Mouse (Mus musculus) heart, postnatal 36 days (tissue): ENCODE data around the gene Large1. TPM values are rescaled to one million over a fixed set of nuclear protein-coding genes. Genes with fewer than 3 reads are reported as not detected.
"Not testable (repeated sequence)": the region's sequence is repeated elsewhere in the genome, so short reads cannot be mapped to it uniquely, and the experiment has no call there.

ENCODE experiments used
- DNase-seq, 2 experiments: peaks; one replicate each; pipeline ENCODE4 v3.0.0; 2021 to 2022
- intact Hi-C: fragments of 180-260 bp; cut with DNase I; formaldehyde crosslinking; loops from one replicate; pipeline ENCODE4 v1.15.1; 2025
- total RNA-seq, 2 experiments: library from RNA; stranded (reverse); gene quantifications; 2 replicates each; pipeline ENCODE4 v1.2.3; 2021

Large1 gene
- total RNA-seq, 2 experiments from 2014 or later, result 36.9 to 37.8 TPM

DNA sequence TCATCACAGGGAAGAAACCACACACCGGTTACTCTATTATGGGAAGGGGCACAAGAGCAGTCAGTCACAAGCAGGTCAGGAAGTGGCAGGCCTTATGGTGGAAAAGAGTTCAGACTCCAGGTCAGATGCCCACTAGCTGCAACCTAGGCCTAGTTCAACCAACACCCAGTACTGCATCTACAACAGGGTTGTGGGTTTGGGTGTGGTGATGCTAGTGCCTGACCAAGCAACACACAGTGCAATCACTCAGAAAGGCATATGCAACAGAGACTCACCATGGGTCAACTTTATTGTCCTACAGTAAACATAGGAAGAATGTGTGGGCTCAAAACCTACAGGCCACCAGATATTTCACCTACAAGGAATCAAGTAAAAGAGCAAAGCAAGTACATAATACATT is 155.6 kb downstream of the Large1 start:
- intact Hi-C loops, result no loop called here
- no peak for DNase-seq

DNA sequence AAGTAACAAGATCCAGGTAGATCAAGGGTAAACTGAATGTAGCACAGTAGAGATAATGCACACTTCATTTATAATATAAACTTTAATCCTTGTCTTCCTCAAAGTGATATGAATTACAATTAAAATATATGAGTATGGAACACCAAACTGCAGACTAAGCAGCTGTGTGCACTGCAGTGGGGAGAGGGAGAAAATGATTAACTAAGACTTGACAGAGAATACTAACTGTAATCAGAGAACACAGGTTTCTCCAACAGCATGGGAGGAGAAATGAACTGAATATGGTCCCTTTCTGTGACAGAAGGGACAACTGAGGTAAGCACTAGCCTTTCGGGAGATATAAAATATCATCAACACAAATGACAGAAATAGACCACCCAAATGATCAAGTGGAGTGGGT is 164.7 kb downstream of the Large1 start:
- intact Hi-C loops, result no loop called here

DNA sequence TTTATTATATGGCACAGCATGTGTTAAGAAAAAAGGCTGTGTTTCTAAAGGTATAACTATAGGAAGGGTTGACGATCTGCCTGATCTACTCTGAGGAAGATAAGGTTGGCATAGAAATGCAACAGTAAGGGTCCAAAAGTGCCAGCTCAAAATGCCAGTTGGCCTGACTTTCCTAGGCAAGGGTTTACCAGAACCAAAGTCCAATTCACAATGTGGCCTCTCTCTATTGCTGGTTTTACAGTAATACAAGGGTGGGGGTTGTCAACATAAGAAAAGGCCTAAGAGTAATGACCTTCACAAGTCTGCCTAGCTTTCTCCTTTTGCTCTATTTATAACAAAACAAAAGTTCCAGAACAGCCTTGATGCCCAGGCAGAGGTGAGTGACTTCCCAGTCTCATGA is 166.0 kb downstream of the Large1 start:
- DNase-seq, result no peak
- intact Hi-C loops, result no loop called here

More for the DNA sequence above, 164.7 kb downstream of the Large1 start:
- DNase-seq, result no peak

DNA sequence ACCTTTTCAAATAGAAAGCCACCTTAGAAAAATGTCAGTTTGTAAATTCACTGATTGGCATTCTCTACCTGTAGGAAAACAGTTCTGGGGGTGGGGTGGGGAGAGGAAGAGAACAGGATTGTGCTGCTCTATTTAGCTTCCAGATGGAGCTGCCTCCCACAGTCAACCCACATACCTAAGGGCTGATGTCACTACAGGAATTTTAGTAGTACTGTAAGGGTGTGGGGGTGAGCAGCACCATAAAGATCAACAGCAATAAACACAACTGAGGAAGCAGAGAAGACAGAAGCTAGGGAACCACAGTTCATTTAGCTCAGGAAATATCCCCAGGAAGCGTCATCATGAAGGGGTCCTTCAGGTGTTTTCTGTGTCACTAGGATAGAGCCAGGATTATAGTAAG is 174.9 kb downstream of the Large1 start:
- no peak for DNase-seq
- intact Hi-C loops, result no loop called here

DNA sequence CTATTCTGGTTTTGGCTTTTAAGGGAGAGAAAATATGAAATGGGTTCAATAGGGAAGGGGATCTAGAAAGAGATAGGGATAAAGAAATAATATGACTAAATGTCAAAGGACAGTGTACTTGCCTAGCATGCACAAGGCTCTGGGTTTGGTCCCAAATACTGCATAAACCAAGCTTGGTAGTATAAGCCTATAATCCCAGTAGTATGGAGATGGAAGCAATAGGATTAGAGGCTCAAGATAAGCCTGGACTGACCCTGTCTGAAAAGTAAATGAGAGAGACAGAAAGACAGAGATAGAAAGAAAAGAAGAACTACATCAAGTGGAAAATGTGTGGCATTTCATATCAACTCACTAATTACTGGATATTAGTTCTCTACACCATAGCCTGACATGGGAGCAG is 180.7 kb downstream of the Large1 start:
- intact Hi-C loops, result no loop called here
- DNase-seq, result no peak

DNA sequence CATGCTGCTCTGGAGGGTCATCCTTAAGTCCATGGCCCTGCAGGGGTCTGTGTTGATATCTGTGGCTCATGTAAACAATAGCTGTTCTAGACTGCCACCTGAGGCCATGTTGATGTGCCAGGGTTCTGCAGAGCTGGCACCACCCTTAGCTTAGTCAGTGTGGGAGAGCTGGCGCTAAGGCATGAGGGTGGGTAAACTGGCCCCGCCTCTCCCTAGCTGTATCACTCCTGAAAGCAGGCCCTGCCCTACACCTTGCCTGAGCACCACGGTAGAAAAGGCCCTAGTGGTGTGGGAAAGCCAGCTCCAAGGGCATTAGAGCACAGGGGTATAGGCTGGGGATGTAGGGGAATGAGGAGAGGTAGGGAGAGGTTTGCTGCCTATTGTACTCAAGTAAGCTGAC is 191.3 kb downstream of the Large1 start:
- intact Hi-C loops, result no loop called here
- DNase-seq, result no peak

DNA sequence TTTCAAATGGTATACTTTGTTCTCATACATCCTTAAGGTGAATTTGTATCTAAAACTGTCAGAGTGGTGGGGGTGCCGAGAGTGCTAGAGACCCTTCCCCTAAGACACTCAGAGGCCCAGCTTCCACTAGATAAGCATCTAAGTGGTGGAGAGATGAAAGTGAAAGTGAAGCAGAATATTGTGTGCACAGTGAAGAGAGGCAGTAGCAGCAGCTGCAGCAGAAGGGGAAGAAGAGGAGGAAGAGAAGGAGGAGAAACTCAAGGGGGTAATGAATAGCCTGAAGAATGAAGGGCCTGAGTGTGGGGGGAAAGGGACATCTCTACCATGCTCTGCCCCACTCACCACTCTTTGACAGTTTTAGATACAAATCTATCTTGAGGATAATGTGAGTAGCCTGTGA is 191.8 kb downstream of the Large1 start:
- DNase-seq, result no peak
- intact Hi-C loops, result no loop called here

DNA sequence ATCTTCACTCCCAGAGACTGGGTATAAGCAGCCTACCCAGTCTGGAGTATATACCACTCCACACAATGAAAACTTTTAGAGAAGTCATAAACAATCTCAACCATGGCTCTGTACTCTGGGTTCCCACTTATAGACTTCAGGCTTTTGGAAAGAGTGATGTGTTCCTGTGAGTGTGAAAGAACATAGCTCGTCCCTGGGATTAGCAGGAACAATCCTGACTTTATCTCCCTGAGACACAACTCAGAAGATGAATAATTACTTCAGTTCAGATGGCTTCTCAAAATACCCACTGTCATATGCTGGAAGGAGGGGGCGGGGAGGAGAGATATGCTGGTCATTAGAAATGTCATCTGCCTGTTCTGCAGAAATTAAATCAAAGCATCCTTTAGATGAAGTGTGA is 192.4 kb downstream of the Large1 start:
- no peak for DNase-seq
- intact Hi-C loops, result no loop called here

DNA sequence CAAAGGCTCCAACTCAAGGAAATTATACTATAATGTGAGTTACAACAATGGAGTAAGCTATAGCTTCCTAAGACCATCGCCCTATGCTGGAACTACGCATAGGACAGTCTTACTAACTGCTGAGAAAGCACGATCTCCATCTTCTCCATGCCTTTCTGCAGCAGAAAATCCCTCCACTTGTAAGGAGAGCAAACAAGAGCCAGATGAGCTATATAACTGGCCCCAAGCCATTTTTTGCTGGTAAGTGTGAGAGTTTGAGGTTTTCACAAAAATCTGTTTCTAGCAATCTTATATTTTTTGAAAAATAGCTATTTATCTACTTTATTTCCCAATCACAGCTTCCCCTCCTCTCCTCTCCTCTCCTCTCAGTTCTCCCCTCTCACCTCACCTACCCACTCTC is 206.1 kb downstream of the Large1 start:
- no peak for DNase-seq
- intact Hi-C loops, result no loop called here

DNA sequence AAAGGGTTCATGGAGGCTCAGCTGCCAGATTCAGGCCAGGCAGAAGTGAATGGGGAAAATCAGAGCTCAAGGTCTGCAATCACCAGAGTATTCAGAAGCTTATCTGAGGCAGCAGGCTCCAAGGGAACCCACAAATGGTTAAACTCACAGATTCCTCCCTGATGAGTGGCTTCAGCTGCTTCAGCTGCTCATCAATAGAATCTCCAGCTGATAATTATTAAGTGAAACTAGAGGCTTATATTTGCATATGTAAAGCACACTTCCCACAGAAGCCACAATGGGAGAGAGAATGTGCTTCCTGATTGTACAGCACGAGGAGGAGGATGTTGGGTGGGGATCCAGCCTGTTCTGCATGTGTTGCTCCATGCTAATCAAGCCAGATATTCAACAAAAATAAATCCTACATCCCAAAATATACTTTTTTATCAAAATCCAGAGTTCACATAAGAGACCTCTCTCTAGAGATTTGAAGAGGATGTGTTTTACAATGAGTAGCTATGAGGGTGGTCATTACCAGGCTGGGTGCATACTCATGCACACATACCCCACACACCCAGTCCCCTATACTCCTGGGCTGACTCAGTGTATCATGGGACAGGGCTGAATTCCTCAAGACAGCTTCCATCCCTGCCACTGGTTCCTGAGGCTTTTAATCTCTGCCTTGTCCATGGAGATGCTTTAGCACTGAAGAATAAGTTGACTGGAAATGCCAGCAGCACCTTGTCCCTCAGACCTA is 210.5 kb downstream of the Large1 start:
- intact Hi-C loops, result no loop called here
- DNase-seq, result no peak

DNA sequence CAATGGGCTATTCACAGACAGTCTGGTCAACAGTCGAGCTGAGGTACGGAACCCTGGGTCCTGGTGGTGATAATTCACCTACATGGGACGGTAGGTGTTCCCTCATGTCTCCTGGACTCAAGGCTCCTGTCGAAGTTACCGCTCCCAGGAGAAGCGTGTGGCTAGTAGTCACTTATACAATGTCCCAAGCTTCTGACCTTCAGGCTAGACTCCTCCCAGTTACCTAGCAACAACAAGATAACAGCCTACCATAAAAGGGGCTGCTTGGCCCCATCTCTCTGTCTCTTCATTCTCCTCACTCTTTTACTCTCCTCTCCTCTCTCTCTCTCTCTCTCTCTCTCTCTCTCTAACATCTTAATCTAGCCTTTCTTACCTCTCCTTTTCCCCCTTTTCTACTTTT is 217.9 kb downstream of the Large1 start:
- no peak for DNase-seq
- intact Hi-C loops, result no loop called here

DNA sequence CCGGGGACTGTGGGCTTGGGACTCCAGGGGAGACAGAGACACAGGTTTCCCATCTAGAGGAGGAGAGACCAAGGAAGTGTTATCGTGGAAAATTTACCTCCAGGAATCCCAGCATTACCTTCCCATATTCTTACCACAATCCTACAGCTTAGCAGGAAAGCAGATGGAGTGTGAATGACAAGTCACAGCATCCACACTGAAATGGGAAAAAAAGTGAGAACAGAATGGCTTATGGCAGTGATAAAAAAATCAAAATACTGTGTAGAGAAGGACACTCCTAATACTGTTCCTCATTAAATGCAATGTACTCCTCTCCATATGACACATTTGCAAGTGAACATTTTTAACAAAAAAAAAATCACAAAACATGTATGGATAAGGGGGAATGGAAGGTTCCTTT is 221.3 kb downstream of the Large1 start:
- no peak for DNase-seq
- intact Hi-C loops, result no loop called here

DNA sequence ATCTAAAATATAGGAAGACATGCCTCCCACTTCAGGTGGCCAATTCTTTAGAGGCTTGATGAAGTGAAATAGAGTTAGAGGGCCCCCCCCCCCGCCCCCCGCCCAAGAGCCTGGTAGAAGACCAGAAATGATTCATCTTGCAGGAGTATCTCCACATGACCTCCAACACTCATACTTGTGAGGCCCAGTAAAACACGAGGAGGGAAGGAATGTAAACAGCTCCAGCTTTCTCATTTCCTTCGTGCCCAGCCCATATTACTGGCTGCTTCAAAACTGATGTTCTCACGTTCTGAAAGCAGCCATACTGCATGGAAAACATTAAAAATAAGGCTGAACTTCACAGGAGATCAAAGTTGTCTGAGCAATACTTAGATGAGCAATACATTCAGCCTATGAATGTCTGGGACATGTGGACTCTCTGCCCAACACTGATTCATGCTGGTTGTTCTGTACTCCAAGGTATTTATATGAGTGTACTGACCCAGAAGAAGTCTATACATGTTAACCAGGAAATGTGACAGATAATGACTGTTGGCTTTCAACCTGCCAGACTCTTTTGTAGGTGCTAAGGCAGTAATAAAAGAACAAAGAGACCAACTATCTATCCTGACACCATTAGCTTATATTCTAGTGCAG is 229.4 kb downstream of the Large1 start:
- intact Hi-C loops, result no loop called here

DNA sequence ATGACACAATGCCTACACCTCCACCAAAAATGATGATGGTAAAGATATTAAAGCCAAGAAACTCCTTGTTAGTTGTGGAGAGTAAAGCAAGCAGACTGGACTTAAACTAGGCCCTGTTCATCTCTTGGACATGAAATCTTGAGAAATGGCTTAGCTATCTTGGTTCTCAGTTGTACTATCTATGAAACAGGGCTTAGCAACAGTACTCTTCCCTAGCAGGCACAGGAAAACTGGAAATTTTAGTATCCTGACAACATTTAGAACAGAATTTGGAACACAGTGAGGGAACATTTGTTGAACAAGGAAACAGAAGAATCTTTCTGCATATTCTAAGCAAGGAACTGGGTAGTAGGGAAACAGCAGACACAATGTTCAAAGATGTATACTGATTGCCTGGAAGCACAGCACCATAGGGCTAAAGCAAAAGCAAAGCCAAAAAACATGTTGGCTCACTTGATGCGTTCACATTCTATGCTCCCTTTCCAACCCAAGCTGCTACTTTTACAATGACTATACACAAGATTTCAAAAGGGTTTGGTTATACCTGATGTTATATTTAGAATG is 240.9 kb downstream of the Large1 start:
- intact Hi-C loops, result no loop called here
- no peak for DNase-seq

More for the DNA sequence above, 229.4 kb downstream of the Large1 start:
- no peak for DNase-seq

DNA sequence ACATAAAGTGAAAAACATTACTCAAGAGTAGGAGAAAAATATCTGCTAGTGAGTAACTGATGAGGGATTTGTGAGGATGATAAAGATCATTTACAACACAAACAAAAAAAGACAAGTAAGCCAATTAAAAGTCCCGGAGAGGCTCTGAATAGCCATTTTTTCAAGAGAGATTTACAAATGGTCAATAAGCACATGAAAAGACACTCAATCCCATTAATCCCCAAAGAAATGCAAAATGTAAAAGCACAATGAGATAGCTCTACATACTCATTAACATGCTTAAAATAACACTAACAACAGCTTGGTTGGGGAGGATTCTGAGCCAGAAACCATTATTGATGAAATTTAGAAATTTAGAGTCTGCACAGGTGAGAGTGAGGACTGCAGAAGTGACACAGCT is 249.3 kb downstream of the Large1 start:
- no peak for DNase-seq
- intact Hi-C loops, result no loop called here

DNA sequence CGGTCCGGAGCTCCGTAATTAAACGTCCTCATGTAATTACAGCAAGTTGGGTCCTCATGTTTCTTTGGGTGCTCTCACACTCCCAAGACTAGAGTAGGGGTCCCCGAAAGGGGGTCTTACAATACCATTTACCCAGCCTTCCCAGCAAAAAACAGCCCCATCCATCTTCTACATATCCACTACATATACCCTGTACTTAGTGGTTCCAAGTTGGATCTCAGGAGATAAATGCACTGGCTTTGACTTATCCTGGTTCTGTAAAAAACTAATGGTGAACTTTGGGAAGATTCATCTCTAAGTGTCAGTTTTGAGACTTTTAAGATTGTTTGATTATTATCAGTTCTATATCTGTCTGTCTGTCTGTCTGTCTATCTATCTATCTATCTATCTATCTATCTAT is 252.3 kb downstream of the Large1 start:
- intact Hi-C loops, result no loop called here
- no peak for DNase-seq

DNA sequence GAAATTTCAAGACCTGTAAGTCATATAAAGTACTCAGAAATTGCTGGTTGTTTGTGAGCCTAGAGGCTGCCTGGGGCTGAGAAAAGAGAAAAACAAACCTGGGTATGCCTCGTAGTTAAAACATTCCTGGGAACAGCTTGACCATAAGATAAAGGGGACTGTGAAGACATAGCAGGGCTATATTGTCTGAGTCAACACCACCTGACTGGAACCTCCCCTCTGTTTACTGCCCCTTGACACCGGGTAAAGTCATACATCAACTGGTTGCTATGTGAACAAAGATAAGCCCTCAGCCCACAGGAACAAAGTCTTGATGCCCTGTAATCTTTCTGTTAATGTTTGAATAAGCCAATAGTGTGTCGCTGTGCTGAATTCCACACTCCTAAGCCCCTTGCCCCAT is 252.7 kb downstream of the Large1 start:
- intact Hi-C loops, DNase-seq: not testable (repeated sequence)

DNA sequence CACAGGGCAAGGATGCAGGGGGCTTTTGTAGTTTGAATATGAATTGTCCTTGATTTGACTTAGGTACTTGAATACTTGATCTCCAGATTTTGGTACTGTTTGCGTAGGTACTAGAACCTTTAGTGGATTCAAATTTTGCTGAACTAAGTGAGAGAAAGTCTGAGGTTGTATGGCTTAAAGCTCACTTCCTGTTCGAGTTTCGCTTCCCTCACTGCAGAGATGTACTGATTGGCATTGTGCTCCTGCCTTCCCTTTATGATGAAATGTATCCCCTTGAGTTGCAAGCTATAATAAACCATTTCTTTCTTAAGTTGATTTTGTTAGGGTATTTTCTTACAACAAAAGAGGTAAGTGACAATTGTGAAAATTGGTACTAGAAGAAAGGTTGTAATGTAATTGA is 253.8 kb downstream of the Large1 start:
- intact Hi-C loops, result no loop called here
- DNase-seq, result no peak

DNA sequence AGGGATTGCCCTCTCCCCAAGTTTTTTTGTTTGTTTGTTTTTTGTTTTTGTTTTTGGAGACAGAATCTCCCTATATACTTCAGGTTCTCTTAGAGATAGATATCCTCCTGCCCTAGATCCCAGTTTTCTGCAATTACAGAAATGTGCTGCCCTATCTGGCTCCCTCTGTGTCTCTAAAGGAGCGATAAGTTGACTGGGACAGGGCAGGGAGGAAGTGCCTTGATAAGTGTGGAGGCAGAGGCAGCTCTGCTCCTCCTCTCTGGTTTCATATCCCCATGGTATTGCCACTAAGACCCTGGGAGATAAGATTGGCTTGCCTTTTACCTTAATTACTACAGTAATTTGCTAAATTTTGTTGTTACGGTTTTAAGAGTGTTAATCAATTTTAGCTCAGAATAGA is 256.4 kb downstream of the Large1 start:
- intact Hi-C loops, result no loop called here

DNA sequence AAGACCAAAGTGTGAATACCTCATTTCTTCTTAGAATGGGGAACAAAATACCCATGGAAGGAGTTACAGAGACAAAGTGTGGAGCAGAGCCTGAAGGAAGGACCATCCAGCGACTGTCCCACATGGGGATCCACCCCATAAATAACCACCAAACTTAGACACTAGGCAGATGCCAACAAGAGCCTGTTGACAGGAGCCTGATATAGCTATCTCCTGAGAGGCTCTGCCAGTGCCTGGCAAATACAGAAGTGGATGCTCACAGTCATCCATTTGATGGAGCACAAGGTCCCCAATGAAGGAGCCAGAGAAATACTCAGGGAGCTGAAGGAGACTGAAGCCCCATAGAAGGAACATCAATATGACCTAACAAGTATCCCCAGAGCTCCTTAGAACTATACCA is 275.6 kb downstream of the Large1 start:
- intact Hi-C loops, result not testable (repeated sequence)

More for the DNA sequence above, 256.4 kb downstream of the Large1 start:
- DNase-seq, result no peak

DNA sequence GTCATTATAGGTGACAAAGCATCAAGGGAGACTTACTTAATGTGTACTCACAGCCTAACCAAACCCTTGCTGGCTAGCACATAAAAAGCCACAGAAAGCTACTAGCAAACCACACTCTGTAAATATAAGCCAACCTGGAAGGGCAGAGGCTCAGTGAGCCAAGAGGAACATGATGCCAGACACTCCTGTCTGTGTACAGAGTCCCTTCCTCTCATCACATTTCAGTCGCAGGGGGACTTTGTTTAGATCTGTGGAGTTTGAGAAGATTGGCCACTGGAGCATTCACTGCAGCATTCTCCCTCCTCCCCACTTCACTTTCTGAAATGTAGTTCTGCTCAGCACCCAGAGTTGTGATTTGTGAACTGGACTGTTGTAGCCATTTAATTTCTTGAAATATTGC is 291.9 kb downstream of the Large1 start:
- no peak for DNase-seq
- intact Hi-C loops, result no loop called here

More for the DNA sequence above, 275.6 kb downstream of the Large1 start:
- DNase-seq, result peak in 1 of 2 experiments; percentile 3

DNA sequence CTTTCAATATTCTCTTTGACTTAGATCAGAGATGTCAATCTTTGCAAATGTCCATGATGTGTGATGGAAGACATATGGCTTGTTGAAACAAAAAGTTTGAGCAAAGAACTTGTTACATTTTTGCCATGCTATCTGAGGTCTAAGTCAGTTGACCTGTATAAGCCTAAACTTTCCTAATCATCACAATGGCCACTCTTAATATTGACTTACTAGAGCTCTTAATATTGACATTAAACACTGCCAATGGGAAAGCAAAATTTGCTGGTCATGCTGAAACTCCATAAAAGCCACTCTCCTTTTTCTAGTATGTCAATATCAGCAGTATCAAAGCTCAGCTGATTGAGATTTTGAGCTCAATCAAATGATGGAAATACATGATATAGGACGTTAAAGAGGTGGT is 298.6 kb downstream of the Large1 start:
- DNase-seq, result no peak
- intact Hi-C loops, result no loop called here
